Mouse (Mus musculus): Measurements from ENCODE around the gene Col4a1. TPM values are rescaled to one million over a fixed set of nuclear protein-coding genes. Genes with fewer than 3 reads are reported as not detected.

Gene Col4a1
- polyA plus RNA-seq, 2 experiments from 2014 or later = 0.22 TPM; not detected in 1

DNA sequence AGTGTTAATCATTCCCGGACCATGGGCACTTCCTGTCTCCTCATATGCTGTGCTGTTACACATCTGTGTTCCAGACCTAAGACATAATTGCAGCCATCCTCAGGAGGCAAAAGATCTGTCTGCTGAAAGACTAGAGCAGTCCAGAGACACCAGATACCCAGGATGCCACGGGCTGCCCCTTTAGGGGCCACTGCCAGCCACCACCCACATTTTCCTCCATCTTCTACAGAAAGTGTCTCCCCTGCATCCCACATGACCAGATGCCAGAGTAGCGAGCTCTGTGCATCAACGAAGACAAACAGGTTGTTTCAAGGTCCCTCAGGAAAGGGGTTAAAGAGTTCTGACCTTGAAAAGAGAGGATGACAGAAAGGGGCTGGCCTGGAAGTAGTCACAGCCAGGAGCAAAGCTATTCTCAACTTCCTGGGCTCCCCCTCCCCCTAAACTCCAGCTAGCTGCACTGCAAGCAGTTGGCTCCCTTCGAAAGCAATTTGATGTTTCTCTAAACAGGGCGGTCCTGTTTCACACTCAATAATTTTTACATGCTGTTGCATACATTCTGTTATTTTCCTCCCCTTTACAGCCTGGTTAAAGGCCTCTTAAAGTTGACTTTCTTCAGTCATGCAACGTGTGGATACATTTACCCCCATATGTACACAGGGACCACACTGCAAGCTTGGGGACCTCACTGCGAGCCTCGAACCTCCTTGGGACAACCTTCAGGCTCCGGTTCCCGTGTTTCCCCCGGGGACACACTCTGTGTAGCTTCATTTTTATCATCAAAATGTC lies 13.9 kb downstream of the Col4a1 start:
- no peak for ATAC-seq

DNA sequence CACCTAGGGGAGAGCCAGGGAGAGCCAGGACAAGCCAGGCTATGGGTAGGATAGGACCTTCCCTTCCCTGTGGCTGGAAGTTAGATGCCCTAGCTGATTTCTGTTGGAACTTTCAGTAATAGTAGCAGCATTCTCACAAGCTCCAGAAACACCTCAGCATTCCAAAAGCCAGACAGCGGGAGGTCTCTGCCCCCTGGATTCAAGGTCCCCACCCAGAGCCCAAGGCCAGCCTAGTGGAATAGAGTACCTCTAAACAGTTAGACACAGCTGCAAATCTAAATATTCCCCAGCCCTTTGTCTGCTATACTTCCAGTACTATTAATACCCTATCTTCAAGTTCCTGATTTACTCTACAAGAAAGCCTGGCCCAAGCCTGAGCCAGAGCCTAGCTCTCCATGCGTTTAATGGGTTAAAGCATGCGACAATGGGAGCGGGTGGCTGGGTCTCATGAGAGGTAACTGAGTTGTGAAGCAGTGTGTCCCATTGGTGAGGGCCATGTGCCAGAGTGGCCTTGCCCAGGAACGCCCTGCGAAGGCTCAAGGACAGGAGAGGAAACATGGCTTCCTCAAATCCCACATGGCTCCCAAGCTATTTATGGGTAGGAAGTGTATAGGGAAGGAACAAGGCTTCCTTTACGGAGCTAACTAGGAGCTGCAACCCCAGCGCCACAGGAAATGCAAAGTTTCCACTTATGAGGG lies 15.3 kb downstream of the Col4a1 start:
- no peak for ATAC-seq

DNA sequence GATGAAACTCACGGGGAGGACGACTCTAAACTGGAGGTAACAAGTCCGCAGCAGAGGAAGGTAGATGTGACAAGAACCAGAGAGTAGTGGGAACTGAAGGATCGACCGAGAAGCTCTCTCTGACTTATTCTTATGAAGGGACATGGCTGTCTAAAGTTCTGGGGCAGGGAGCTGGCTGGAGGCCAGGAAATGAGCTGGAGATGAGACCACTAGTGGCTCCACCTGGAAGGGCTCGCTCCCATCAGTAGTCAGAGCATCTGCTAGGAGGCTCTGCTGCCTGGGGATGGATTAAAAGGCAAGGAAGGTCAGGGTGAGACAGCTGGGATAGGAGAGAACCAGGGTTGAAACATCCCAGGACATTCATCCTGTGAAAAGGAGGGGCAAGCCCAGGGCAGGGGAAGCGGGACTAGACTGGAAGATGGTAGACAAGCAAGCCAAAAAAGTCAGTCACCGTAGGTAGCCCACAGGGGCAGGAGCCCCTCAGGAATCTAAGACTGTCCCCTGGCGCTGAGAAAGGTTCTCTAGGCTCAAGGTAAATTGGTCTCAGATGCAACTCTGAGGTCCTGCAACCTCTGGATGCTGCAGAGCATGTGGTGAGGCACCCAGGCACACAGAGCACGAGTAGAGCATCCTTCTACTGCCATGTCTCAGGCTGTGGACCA lies 16.2 kb downstream of the Col4a1 start:
- ATAC-seq = no peak

DNA sequence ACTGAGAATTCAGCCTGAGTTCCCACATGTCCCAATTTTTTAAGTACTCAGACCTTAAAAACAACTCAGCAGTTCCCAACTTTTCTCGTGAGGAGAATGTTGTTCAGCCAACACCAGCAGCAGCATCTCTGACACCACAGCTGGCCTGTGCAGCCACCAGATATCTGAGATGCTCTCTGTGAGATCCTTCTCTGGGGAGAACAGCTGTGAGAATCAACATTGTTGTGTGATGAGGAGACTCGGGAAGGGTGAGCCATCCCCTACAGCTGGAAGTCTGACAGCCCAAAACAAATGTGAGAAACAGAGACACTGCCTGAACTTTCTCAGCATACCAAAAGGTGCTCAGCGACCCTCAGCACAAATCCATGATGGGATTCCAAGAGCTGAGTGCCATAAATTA lies 20.0 kb downstream of the Col4a1 start:
- no peak for ATAC-seq

DNA sequence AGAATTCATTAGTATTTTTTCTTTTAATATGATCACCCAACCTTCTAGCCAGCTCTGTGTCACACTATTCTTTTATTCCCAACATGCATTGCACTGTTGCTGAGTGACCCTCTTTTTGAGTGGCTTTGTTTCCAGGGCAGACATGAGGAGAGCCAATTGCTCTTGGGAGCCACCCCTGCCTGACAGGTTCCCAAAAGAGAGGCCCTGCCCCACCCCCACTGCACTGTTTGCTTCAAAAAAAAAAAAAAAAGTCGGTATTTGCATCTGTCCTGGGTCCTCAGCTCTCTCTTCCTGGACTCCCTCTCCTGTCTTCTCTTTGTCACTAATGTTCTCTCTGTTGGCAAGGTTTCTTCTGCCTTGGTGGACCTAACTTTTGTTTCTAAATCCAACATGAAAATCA lies 22.1 kb downstream of the Col4a1 start:
- ATAC-seq = no peak

DNA sequence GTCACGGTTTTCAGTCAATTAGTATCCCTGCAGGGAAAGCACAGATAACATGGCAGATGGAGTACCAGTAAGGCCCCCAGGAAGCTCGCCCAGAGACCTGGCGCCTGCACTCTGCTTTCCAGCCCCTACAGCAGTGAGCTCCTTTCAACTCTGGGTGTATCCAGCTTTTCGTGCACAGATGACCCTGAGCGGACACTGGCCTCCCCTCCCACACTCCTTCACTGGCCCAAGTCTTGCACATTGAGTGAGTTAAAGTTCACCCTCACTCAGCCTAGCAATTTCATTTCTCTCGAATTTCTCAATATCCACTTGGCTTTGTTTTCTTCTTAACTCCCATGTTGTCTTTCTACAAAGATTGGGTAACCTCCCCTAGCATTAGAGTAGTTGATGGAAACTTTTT lies 24.3 kb downstream of the Col4a1 start:
- ATAC-seq = no peak

DNA sequence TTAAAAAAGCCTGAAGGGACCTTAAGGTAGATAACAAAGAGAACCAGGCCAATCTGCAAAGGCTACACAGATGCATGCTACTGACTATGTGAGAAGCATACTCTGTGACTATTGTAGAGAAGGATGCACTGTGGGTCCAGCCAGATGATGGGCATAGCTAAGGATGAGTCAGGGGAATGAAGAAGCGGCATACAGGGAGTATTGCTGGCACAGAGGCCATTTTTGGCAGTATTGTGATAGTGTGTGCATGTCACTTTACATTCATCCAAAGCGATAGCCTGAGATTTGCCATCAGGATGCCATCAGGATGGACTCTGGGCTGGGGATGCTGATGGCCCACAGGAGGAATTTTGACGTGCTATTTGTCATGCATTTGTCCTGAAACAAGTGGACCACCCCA lies 25.5 kb downstream of the Col4a1 start:
- ATAC-seq = no peak

DNA sequence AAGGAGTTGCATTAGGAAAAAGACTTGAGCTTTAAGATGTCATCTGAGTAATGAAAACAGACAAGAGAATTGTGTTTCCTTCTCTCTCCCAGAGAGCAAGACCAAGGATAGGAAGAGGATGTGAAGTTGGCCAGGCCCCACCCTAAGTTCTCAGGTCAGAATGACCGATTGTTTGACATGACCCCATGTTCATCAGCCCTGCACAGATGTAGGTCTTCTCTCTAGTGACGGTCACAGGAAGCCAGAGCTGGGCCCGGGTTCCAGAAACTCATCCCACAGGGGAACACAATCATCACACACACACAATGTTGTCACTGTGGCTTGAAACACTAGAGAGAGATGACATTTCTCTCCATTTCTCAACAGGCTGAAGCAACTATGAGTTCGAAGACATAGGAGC lies 27.2 kb downstream of the Col4a1 start:
- ATAC-seq = no peak

DNA sequence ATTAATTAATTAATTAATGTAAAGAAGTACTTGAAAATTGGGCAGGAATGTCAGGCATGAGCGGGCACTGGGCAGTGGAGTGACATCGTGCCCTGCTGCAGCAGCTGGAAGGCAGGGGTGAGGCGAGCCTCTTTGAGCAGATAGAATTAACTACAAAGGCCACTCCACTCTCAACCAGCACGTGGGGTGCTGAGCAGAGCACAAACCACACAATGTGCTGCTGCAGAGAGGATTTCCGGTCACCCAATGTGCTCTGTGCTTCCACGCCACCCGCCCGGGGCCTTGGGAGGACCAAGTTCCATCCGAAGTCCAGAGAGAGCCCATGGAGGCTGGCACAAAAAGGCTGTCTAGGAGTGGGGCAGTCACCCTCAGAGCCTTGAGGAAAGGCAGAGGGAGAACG lies 29.4 kb downstream of the Col4a1 start:
- no peak for ATAC-seq

DNA sequence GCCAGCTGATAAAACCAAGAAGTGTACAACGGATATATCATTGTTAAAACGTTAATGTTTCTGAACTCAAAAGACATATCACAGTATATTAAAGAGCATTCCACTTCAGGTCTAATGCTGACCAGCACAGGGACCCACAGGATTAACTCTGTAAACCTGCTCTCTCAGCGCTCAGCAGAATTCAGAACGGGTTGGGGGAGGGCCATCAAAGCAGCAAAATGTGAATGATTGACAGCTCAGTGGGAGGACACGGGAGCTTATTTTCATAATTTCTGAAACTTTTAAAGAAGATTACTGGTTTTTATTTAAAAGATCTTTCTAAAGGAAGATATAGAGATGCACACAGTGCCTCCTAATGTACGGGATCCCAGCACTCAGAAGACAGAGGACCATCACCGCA lies 29.9 kb downstream of the Col4a1 start:
- ATAC-seq = no peak

DNA sequence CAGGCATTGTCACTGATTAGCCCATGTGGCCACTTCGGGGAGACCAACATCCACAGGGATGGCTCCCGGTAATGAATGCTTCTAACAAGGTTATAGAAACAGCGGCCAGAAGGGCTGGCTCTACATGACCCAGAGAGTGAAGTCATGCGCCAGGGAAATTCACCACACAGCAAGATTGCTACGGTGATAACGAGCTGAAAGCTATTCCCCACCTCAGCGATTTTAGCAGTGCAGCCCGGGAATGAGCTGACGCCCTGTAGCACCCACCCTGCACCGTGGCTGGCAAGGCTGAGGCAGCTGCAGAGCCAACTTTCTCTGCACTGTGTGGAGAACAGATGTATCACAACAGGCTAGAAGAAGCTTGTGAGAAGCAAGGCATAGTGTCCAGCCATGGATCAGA lies 30.5 kb downstream of the Col4a1 start:
- no peak for ATAC-seq

DNA sequence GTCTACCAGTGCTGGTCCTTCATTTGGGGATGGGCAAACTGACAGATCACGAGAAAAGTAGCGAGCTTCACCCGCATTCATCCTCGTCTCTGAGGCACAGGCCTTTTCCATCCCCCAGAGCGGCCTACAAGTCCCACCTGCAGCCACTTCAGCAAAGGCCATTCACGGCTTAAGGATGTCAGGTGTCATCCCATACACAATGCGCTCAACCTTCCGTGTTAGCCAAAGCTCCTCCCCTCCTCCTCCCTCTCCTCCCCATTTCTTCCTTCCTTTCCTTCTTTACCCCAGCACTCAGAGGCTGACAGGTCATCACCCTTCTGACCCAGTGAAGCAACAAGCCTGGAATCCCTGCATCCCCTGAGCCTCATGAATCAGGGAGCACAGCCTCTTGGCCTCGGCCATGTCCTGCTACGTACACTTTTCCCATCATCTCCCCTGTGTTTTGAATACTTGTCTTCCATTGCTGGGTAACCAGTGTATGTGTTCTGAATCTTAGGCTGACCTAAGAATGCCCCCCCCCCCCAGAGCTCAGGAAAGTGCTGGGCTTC lies 31.8 kb downstream of the Col4a1 start:
- ATAC-seq = no peak

DNA sequence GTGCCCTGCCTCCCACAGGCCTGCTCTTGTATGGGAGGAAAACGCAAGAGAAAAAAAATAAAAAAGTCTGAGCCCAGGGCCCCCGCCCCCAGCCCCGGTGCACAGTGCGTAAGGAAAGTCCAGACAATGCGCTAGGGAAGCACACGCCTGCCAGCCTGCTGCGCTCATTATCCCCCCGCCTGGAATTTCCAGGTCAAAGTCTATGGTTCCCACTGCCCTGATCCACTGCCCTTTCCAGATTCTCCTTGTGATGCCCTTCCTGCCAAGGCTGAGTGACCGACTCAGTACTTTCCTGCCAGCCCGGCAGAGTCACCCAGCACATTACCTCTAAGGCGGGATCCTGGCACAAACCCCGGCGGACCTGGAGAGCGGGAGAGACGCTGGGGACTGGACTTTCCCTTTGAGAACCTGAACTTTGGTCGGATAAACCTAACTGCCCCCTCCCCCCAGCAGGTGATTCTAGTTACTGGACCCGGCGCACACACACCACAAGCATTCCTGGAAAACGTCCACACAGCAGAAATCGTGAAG lies 33.3 kb downstream of the Col4a1 start:
- ATAC-seq = no peak

DNA sequence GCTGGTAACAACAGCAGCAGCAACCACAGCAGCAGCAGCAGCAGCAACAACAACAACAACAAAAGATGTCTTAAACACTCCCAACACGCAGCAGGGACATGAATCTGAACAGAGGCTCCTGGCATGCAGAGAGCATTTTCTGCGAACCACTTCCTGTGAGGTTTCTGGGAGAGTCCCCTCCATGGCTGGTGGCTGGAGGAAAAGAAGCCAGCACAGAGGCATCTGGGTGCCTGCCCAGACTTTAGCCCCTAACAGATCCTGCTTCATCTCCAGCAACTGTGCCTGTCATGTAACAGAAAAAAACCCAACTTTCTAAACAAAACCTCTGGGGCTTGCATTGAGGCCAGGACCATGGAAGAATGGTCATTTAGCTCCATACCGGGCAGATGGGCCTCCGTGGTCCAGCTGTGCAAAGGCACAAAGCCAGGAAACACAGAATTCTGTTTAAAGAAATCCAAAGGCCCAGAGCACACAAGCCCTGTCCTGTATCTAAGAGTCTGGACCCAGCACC lies 34.5 kb downstream of the Col4a1 start:
- no peak for ATAC-seq

DNA sequence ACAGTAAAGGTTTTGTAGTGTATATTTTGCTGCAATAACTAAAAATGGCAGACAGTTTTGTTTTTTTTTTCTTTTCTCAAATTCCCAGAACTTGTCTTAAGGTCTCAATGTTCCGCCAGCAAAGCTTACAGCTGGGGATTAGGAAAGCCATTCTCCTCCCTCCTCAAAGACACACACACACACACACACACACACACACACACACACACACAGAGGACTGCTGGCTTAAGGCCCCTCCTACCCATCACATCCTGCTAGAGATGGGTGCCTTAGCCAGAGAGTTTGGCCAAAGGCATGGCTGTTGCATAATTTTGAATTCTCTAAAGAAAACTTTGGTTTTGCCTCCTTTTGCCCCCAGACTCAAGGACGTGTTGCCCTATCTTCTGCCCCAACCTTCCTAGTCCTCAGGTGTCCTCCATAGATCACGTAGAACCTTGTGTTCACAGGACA lies 35.0 kb downstream of the Col4a1 start:
- ATAC-seq = no peak

DNA sequence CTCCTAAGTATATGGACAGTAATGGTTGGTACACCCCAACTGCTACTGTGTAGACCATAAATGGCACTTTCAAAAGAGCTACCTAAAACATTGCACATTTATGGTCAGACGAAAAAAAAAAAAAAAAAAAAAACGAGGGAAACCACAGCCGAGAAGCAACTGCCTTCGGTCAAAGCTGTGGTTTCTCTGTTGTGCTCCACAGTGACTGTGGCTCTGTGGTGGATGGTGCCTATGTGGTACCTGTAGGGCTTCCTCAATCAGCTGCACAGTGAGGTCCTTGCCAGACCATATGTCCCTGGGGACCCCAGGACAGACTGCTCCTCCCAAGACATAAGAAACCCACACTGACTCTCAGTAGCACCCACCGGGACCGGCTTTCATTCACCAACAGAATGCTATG lies 36.3 kb downstream of the Col4a1 start:
- no peak for ATAC-seq

DNA sequence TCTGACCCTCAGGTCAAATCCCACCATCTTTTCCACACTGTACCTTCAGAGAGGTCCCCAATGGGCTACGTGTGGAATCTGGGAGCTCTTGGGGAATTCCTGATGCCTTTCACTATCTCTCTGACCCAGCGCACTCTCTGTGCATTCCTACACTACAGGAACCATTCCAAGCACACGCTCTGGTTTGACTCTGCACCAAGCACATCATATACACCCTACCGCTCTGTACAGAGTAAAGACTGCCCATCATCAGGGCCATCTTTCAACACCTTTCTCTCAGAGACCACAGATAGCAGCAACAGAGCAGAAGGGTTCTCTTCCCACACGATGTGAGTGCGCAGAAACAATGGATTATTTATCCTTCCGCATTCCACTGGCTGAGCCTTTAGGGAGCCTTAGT lies 38.2 kb downstream of the Col4a1 start:
- no peak for ATAC-seq

DNA sequence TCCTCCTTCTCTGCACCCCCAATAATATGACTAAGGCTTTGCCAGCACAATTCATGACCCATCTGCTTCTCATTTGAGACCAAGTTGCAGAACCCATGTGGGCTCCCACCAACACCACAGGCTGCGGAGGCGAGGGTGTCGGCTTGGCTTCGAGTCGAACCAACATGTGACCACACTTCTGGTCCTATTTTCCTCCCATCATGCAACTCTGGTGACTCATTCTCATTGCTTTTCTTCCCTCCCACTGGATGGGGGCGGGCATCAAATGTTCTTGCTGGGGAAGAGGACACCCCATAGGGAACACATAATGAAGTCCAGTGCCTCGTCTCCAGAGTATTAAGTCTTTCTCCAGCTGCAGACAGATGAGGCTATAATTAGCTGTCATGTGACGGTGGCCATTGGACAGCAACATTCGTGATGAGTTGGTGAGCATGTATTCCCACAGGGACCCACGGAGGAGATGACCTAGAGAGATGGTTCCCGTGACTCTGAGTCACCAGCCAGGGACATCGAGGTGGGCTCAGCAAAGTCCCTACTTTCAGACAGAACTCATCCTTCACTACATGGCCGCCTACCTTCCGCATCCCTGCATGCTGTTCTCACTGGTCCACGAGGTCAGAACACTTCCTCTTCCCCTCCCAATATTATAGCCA lies 39.0 kb downstream of the Col4a1 start:
- ATAC-seq = no peak

DNA sequence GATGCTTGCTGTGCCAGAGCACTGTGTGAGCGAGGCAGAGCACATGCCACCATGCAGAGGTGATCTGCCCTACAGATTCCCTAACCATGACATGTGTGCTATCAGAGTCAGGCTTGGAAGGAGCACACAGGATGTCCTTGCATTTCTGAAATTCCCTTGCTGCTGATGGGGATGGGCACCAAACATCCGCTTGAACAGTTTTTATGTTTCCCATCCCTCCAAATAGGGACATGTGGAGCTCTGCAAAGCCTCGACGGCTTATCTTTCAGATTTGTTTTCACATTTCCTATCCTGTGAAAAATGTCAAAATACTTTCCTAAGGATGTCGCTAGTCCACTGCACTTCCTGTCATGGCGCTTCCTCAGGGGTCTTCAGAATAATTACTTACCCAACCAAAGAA lies 40.4 kb downstream of the Col4a1 start:
- no peak for ATAC-seq

DNA sequence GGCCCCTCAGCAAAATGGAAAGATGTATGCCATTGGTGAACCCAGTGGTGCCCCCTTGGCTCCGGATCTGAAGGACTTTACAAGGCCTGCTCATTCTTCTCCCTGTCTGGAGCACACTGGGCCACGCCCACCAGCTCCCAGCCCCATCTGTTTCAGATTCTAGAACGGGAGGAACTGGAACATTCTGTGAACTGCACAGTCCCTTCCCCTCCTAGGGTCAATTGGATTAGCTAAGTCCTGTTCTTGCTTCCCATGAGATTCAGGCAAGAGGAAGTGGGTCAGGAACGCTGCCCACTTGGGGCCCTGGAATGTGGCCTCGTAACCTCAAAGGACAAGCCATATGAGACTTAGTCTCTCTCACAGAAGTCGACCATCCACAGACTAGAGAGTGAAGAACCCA lies 41.8 kb downstream of the Col4a1 start:
- no peak for ATAC-seq

DNA sequence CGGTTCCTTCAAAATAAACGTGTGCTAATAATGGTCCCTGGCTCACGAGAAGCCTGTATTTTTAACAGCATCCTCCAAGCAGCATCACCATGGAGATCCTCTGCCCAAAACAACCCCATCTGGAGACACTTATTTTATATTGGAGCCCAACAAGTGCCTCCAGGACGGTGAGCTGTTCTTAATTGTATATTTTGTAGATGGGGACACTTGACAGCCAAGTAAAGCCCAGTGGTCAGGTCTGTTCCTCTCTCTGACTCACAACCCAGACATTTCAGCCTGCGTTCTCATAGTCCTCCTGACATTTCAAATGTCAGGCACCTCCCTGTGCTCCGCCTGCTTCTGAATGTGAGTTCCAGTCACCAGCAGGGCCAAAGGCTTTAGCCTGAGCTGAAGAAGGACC lies 43.9 kb downstream of the Col4a1 start:
- ATAC-seq = no peak

DNA sequence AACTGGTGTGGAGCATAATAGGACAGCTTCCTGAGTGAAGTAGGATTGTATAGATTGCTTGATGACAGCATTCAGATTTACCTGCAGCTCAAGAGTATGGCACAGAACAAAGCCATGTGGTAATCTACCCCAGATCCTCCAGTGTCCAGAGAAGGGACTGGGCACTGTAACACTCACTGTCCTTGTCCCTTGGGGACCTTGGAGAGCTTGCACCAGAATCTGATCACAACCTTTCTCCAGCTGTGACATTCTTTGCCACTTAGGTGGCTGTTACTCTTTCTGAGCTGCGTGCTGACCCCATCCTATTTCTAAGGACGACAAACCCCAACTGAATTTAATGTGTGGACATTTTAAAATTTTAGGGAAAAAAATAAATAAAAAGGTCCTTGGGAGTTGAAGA lies 46.2 kb downstream of the Col4a1 start:
- ATAC-seq = no peak

DNA sequence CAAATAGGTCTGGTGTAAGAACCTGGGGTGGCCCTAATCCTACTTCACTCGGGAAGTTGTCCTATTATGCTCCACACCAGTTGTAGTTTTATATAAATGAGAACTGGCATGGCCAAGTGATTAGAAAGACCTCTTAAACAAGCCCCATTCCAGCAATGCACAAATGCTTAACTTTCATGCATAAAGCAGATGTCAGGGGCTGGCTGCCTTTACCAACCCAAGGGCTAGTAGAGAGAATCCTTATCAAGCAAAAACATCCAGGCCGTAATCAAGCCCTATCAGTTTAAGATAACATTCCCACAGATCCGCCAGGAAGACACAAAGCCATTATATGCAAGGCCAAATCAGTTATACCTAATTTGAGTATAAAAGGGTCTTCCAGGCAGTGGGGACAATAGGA lies 46.7 kb downstream of the Col4a1 start:
- ATAC-seq = no peak
